Mouse (Mus musculus): ENCODE data around the gene Pkib.

DNA sequence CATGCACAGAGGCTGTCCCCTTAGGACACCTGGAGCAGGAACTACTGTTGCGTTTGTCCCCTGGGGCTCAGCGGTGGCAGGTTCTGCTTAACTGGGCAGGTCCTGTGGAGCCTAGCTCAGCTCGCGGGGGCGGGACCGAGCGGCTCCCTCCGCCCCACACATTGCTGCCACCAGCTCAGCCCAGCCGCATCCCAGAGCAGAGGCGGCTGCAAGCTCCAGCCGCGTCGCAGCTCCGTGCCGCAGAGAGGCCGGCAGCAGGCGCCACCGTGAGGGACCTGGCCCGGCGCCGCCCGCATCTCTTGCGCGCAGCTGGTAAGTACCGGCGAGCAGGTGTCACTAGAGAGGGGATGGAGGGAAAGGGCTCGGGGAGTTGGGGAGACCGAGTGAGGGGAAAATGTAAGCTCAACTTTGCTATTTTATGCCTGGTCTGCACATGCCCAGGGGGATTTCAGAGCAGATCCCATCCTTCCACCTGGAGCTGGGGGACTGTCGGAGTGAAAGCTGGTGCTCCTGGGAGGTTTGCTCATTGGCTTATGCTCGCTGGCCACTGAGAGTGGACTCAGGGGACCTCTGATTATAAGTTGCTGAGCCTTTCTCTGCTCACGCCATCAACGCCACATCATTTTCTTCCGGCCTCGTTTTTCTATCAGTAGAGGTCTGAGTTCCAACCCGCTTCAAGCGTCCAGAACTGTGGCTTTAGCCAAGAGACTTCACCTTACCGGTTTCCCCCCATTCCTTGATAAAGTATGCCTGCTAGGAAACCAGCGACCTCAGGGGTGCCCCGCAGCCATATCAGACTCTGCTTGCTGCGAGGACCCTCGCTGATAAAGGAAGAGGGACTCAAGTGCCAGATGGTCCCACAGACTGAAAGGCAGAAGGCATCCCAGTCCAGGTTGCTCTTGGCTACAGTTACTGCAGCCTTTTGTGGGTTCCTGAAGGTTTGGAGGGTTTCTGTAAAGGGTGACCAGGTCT is at the start of gene Pkib:
- TF ChIP-seq CTCF (conservative IDR thresholded peaks at IDR 0.05; ENCODE audit: insufficient read depth, insufficient read length, low read depth, low read length) = no peak
- TF ChIP-seq POLR2A (IDR thresholded peaks at IDR 0.05; ENCODE audit: low read depth, low read length) = no peak
